Mouse (Mus musculus) testis, postnatal 10 days (tissue): Measurements from ENCODE around the gene Krt1.

Experiments
- DNase-seq: peaks from one replicate; pipeline ENCODE4 v3.0.0; 2021; ENCODE audit warnings: low spot score

The Krt1 gene

GRCm38 (mm10) chr15:101803052-101803822 lies 47.4 kb downstream of the Krt1 start:
- DNase-seq, result no peak

- DNase-seq, result no peak
Measured at GRCm38 (mm10) chr15:101802296-101802835, 48.2 kb downstream of the Krt1 start, which contains the start of gene Krt73. Gene Krt73 (minus strand): TSS chr15:101802346.
